Mouse (Mus musculus): ENCODE data around the gene Zfp385c.
"Not testable (repeated sequence)": the region's sequence is repeated elsewhere in the genome, so short reads cannot be mapped to it uniquely, and the experiment has no call there.

Gene Zfp385c

DNA sequence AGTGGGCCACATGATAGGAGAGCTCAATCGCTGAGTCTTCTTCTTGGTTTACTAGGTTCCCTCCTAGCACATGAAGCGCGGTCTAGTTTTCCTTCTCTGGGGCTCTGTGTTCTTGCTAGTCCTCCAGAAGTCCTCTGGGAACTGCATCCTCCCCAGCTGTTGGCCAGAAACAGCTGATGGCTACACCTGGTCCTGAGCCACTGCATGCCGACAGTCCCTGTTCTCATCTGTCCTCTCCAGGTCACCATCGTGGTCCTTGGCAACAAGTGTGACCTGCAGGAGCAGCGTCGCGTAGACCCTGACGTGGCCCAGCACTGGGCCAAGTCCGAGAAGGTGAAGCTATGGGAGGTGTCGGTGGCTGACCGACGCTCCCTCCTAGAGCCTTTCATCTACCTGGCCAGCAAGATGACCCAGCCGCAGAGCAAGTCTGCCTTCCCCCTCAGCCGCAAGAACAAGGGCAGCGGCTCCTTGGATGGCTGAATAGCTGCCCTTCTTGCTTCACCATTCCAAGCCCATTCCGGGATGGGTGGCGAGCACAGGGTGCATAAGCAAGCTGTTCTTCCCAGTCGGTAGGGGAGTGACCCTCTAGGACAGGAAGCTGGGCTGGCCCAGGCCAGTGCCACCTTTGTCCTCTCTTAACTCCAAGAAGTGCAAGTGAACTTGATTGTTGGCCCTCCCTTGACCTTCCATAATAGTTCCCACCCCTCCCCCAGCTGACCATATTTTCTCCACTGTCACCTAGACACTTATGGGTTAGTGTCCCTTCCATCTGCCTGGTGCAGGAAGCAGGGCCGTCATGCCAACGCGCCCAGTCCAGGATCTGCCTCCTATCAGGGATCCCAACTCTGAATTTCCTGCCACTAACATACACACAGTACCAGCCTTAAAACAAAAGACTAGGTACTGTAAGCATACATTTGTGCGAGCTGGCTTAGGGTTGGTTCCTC is 66.2 kb downstream of the Zfp385c start:
- DNase-seq (ENCODE audit: low spot score) = no peak

DNA sequence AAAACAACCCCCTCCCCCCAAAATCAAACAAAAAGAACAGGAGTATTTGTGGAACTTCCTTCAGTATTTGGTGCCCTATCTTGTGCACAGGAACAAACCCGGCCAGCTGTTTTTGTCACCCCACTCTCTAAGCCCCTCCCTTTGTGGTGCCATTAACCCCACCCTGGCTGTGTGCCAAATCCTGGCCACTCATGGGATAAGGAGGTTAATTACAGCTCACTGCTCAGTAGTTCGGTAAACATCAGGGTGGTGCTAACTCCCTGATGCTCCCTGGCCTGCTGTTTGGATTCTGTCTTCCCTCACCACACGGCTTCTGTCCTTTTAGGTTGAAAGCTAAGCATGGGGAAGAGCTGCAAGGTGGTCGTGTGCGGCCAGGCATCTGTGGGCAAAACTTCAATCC is 68.4 kb downstream of the Zfp385c start:
- DNase-seq (ENCODE audit: low spot score) = no peak

DNA sequence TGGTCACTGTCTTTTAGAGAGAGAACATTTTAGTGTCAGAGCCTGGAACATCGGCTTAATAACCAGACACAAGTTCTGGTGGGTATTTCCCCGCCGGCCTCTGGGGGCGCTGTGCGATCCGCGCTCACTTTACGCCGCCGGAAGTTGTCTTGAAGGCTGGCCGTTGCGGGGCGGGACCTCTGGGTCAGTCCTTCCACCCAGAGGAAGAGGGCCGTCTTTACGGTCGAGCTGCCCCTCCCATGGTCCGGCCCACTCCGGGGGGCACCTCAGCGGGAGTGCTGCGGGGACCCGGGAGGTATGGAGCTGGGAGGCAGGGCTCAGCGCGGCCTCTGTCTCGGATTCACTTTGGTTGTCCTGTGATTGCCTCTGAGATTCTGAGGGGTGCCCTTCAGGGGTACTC is 69.5 kb downstream of the Zfp385c start:
- DNase-seq (ENCODE audit: low spot score) = peak; percentile 90

DNA sequence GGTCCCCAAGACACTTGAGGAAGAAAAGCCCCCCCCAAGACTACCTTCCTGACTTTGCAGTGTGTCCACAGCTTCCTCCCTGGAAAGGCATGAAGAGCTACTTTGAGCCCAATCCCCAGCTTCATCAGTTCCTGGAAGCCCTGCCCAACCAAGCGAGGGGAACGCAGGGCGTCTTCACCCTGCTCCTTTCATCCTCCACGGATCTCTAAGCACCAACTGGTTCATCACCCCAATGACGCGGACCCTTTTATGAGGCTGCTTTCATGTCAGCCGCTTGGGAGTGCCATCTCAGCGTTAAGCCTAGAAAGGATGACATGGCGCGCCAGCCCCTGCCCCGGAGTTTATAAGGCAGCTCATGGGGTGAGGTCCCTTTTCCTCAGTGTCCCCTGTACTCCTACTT is 72.3 kb downstream of the Zfp385c start, which contains the start of gene Dnajc7:
Dnajc7 (minus strand) TSS at position 187 of the 400 bp plus-strand sequence.
- no peak for DNase-seq (ENCODE audit: low spot score)

DNA sequence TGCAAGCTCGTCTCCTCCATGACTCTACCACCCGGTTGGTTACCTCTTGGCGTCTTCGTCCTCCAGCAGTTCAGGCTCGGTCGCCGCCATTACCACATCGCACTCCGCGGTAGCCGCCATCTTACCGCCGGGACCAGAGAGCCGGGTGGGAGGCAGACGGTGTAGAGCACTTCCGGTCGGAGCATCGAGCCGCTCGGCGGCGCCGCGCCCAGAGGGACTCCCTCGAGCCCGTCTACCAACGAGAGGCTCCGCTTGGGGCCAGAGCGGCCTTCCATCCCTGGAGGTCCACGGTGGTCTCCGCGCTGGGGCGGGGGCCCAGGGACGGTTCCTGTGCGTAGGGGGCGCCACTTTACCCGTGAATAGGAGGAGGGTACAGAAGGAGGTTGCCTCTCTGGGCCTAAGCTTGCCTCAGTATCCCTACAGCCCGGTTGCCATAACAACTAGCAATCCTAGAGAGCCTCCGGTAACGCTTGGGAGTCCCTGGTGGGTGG is 72.7 kb downstream of the Zfp385c start:
- DNase-seq (ENCODE audit: low spot score) = peak; percentile 93

DNA sequence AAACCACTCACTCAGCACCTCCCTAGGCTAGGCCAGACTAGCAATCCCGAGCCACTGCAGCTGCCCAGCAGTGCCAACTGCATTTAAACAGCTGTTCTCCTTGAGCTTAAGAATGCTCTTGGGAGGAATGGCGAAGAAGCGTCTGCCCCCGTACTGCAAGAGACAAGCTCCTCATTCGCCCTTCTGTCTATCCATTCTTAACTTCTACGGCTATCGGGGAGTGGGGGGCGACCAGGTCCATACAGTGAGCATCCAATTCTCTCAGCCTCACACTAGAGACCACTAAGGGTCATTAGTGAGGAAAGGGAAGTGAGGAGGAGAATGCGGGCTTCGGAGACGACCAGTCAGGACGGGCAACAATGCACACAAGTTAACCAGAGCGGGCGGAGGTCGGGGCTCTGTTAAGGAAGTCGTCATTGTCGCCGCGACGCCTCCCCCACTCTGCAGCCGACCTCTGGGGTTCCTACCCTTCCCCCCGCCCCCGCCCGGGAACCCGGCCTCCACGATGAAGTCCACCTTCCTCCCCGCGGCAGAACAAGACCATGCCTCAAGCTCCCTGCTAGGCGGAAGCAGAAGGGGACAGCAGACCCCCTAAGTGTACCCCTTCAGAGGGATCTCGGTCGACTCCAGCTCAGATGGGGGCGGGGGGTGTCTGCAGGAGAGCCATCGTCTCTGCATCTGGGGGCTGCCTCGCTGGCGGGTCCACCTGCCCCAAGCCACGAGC is 73.3 kb downstream of the Zfp385c start, which contains the start of gene Nkiras2:
Nkiras2 (plus strand) TSS at position 484 of the 724 bp plus-strand sequence.
- DNase-seq (ENCODE audit: low spot score) = peak; percentile 32

DNA sequence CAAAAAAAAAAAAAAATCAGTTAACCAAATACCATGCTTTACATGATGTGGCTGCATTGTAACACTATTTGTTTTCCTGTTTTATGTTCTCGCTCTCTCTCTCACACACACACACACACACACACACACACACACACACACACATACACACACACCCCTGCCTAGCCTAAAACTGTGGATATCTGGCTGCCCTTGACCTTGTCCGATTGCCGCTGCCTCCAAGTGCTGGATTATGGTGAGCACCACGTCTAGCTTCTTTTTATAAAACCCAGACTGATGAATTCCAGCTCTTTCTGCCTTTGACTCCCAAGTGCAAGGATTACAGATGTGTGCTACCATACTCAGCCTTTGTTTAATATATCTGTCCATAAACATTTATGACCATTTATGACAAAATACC is 74.8 kb downstream of the Zfp385c start:
- no peak for DNase-seq (ENCODE audit: low spot score)

DNA sequence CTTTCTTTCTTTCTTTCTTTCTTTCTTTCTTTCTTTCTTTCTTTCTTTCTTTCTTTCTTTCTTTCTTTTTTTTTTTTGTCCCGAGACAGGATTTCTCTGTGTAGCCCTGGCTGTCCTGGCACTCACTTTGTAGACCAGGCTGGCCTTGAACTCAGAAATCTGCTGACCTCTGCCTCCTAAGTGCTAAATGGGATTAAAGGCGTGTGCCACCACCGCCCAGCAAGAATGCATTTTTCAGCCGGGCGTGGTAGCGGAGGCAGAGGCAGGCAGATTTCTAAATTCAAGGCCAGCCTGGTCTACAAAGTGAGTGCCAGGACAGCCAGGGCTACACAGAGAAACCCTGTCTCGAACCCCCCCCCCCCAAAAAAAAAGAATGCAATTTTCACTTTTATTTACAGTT is 75.4 kb downstream of the Zfp385c start:
- DNase-seq (ENCODE audit: low spot score) = not testable (repeated sequence)

DNA sequence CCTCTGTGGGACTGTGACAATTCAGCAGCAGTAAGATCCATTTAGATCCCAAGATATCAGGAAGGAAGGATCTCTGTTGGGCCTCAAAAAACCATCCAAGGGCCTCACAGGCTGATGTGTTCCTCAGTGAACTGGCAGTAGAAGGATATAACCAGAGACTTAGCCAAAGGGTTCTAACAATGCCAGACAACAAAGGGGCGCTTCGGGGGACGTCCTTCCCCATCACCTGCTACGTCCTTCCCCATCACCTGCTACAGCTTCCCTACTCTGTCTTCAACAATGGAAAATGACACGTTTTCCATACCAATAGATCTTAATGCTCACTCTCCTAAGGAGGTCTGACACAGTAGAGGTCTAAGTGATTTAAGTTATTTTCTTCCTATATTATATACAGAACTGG is 75.9 kb downstream of the Zfp385c start:
- DNase-seq (ENCODE audit: low spot score) = no peak

DNA sequence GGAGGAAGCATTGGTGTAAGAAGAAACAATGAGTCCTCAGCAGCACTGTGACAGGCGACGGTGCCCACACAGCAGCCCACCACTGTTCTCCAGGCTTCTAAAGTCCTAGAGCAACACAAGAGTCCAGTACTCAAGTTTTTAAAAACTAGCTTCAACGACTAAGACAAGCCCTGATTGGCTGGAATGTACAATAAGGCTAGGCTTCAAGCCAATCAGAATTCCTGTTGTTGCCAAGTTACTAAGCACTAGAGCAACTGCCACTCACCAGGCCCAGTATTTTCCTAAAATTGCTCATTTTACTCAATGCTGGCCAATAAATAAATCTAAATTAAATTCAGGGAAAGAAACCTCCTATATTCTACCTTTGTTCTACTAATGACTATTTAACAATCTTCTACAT is 79.0 kb downstream of the Zfp385c start:
- no peak for DNase-seq (ENCODE audit: low spot score)

DNA sequence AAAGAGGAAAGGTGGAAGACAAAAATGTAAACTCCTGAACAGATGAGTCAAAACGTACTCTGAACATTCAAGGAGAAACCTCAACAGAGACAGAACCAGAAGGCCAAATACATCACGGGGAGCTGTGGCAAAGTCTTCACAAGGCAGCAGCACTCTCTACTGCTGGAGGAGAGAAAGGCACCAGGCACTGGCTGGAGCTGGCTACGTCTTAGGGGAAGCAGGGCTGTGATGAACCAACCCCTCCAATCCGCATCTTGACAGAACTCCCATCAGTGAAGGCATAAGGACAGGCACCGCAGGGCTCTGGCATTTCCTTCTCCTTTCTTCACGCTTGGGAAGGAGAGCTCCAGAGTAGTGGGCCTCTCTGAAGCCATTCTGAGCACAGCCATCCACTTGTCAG is 80.6 kb downstream of the Zfp385c start:
- no peak for DNase-seq (ENCODE audit: low spot score)

DNA sequence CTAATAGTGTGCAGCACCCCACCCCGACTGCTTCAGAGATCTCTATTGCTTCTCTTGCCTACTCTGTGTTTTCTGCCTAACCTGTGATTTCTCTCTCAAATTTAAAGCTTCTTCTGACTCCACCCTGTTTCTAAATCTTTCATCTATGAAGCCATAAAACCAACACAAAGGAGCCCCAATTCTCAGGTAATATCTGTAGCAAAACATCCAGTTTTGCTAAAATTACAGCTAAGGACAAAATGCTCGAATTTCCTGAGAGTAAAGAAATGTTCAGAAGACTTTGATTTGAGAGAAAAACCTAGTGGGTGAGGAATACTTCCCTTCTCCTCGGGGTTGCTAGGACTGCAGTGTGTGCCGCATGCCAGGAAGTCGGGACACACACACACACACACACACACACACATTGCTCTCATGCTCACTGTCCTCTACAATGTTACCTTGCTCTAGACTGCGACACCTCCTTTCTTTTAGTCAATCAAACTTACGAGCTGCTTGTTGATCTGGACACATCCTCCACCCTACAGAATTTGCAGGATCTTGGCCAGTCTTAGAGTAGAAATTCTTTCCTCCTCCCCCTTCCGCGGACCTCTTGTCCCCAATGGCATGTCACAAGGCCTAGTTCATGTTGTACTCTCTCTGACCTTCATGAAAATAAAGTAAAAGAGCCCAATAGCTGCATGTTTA is 82.1 kb downstream of the Zfp385c start:
- no peak for DNase-seq (ENCODE audit: low spot score)

DNA sequence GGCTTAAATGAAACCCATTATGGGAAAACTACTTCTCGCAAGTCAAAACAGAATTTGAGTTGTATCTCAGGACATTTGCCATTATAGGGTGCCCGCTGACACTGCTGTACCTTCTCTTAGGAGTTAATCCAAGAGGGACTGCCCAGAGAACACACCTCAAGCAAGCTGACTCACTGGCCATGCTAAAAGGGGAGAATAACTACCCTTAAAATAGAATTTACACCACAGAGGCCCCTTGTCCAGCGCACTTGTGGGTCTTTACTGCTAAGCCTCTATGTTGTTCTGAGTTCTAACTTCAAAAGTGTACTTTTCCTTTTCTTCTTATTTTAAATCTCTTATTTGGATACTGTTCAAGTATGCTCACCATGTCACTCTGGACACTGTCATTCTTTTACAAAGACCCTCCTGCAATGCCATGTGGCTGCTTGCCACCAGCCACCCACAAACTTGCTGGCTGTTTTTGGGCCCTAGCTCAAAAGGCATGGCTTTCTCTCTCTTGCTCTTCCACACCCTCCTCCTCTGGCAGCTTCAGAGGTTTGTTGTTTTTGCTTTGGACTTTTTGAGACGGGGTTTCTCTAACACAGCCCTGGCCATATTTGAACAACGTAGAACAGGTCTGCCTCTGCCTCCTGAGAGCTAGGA is 82.8 kb downstream of the Zfp385c start:
- no peak for DNase-seq (ENCODE audit: low spot score)

DNA sequence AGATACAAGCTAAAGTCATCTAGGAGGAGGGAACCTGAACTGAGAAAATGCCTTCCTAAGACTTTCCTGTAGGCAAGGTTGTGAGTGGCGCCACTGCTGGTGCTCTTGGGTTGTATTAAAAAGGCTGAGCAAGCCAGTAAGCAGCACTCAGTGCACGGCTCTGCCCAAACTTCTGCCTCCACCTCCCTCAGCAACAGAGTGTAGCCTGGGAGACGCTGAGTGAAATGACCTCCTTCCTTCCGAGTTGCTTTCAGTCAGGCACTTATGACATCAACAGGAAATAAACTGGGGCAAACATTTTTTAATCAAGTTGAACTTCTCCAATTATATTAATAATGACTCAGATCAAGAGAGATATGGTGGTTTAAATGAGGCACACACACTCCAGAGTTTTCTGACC is 83.5 kb downstream of the Zfp385c start:
- DNase-seq (ENCODE audit: low spot score) = no peak

DNA sequence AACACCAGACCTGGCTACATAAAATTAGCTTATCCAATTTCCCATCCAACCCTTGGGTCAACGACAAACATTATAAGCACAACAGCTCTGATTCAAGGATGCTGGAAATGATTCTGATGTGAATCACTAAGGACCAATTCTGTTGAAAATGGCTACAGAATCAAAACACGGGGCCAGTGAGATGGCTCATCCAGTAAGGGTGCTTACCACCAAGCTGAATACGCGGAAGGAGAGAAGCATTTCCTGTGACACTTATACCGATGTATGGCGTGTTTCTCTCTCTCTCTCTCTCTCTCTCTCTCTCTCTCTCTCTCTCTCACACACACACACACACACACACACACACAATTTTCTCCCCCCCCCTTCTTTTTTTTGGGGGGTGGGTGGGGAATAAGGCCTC is 85.1 kb downstream of the Zfp385c start:
- no peak for DNase-seq (ENCODE audit: low spot score)

DNA sequence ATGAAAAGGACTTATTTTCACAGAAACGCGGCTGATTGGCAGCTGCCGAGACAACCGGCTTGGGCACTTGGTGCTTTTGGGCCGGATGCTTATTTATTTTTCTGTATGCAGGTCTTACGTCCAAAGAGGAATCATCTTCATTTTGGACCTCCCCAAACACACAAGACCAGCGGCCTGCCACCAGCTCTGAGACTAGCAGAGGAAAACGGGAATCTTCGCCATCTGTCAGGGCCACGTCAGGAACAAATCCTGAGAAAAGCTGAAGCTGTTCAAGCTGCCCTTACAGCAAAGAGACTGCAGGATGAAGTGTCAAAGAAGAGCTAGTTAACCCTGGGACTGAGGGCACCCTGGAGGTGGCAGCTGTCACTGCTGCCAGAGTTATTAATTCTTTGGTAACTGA is 86.8 kb downstream of the Zfp385c start:
- no peak for DNase-seq (ENCODE audit: low spot score)

DNA sequence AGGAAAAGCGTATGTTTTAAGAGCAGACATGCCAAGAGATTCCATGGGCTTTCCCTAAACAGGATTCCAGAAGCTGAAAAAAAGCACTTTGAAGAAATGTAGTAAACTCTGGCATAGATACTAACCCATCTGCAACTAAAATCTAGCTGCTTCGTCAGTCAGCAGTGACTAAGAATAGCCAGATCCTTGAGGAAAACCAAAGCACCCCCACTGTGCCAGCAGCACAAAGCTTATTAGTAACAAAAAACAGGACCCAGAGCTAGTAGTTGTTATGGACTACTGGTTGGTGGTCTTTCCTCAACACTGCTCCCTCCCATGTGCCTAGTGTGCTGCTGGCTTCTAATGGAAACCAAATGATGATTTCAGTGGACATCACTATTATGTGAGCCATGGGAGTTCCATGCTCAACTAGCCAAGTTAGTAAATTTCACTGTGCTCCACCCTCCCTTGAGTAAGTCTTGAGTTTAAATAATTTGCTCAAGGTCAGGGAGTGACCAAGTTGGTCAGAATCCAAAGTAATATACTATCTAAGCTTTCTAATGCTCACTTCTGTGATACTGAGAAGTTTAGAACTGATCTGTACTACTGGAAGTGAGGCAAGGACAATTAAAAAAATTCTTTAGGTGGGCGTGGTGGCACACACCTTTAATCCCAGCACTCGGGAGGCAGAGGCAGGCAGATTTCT is 87.8 kb downstream of the Zfp385c start:
- no peak for DNase-seq (ENCODE audit: low spot score)

DNA sequence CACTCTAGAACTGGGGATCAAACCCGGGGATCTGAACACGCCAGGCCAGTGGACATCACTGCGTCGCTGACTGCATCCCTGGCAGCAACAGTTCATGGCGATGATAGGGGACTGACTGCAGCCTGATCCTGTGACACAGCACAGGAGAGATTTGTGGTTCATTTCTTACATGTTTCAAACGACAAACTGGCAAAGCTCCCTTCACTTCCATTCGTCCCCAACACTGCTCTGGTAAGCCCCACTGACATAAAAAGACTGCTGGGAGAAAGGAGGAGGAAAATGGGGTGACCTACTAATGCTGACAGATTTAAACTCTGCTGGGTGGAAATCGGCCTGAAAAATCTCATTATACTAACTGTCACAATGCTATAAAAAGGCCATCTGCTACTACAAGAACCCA is 88.4 kb downstream of the Zfp385c start:
- DNase-seq (ENCODE audit: low spot score) = no peak

DNA sequence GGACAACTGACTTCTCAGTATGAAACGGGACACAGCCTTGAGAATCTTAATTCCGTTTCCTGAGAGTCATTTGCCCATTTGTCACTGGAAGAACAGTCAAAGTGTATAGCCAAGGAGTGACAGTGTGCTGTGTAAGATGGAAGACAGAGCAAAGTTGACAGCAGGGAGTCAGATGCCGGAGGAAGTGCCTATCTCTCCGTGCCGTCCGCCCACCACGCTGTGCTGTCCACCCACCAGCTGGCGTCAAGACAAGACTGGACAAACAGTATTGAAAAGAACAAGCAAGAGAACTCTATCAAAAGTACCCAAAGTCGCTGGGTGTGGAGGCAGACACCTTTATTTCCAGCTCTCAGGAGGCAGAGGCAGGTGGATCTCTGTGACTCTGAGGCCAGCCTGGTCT is 89.1 kb downstream of the Zfp385c start:
- DNase-seq (ENCODE audit: low spot score) = no peak

DNA sequence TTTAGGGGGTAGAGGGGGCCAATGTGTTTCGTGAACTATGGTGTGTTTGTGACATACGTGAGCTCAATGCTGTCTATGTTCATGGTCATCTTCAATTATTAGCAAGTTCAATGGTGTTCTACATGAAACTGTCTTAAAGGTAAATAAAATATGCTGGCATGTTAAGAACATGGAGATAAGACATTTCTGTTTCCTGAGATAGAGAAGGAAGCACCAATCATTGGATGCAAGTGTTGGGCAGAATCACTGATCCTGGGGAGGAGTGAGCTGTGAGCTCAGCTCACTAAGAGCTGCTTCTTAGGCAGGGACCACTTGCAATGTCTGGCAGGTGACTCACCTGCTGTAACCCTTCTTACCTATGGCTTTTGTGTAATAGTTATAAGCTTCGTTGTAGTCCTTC is 90.9 kb downstream of the Zfp385c start:
- no peak for DNase-seq (ENCODE audit: low spot score)

DNA sequence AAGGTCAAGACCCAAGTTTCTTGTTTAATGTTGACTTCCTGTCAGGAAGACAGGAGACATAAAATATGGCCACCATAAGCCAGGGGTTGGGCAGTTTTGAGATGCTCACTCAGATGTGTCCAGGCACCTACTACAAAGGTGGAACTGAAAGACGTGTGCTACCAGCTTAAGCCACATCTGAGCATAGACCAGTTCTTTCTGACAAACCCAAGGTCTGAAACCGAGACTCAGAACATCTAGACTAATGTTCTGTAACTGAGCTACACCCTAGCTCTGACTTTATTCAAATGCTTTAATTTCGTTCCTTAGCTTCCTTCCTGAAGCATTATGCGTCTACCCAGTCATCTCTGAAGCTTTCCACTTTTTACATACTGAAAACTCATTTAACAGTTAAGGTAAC is 94.2 kb downstream of the Zfp385c start:
- no peak for DNase-seq (ENCODE audit: low spot score)
